Mouse (Mus musculus): ENCODE data around the gene Tead2.

DNA sequence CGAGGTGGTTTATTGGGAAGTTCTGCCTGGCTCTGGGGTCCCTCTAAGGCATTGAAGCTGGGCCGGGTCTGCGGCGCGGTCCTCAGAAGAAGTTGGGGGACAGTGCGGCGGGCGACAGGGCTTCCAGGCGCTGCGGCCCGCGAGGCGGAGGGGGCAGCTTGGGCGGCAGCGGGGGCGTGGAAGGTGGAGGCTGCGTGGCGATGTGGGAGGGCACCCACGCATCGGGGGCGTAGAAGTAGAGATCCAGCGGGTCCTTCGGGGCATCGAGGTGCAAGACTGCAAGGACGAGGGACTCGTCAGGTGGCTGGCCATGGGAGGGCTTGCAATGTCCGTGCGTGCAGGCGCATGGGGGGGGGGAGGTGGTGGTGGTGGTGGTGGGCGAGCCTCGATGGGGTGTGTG is 39.2 kb upstream of the Tead2 start:
- TF ChIP-seq CTCF (IDR thresholded peaks at IDR 0.05; ENCODE audit: low read depth) (no peak), EP300 (optimal IDR thresholded peaks at IDR 0.05) (no peak)

Measured in stomach, postnatal 0 days (tissue).